Mouse (Mus musculus) myocyte (in vitro differentiated cells): ENCODE measurements around the gene Selp.

Source experiments
- CEBPB ChIP-seq: IDR thresholded peaks from 2 replicates; pipeline ENCODE4 v1.6.1; 2011; ENCODE audit warnings: mild to moderate bottlenecking, moderate library complexity; ENCODE audit not compliant: poor library complexity, insufficient read depth, severe bottlenecking
- E2F4 ChIP-seq: IDR thresholded peaks from one replicate; pipeline ENCODE4 v1.6.1; 2011; ENCODE audit warnings: mild to moderate bottlenecking, control low read depth, moderate library complexity; ENCODE audit not compliant: insufficient read depth
- MAX ChIP-seq: IDR thresholded peaks from one replicate; pipeline ENCODE4 v1.6.1; 2011; ENCODE audit warnings: low read depth, mild to moderate bottlenecking, control low read depth
- MYOD1 ChIP-seq, 3 experiments: IDR thresholded peaks; one replicate each; pipeline ENCODE4 v1.6.1; 2011; ENCODE audit warnings: control low read depth in 2 of 3, low read depth in 2 of 3, mild to moderate bottlenecking in 2 of 3, moderate library complexity in 1 of 3; ENCODE audit not compliant: insufficient read length in 2 of 3, control insufficient read depth in 1 of 3
- MYOG ChIP-seq, 3 experiments: IDR thresholded peaks; one replicate each; pipeline ENCODE4 v1.6.1; 2011; ENCODE audit warnings: control low read depth in 2 of 3, low read depth in 2 of 3, mild to moderate bottlenecking in 2 of 3; ENCODE audit not compliant: insufficient read length in 2 of 3, control insufficient read depth in 1 of 3, insufficient read depth in 1 of 3
- POLR2A ChIP-seq: IDR thresholded peaks from one replicate; pipeline ENCODE4 v1.6.1; 2011; ENCODE audit warnings: low read depth, mild to moderate bottlenecking, control low read depth, moderate library complexity; ENCODE audit not compliant: insufficient read length
- POLR2AphosphoS2 ChIP-seq: IDR thresholded peaks from one replicate; pipeline ENCODE4 v1.6.1; 2011; ENCODE audit warnings: low read depth, control low read depth; ENCODE audit not compliant: insufficient read length
- SRF ChIP-seq: IDR thresholded peaks from one replicate; pipeline ENCODE4 v1.6.1; 2011; ENCODE audit warnings: low read depth; ENCODE audit not compliant: control insufficient read depth, insufficient read length
- TCF12 ChIP-seq: IDR thresholded peaks from one replicate; pipeline ENCODE4 v1.6.1; 2011; ENCODE audit warnings: mild to moderate bottlenecking, control low read depth; ENCODE audit not compliant: poor library complexity, insufficient read depth, severe bottlenecking
- USF1 ChIP-seq: IDR thresholded peaks from one replicate; pipeline ENCODE4 v1.6.1; 2011; ENCODE audit warnings: low read depth, mild to moderate bottlenecking, control low read depth, moderate library complexity

DNA sequence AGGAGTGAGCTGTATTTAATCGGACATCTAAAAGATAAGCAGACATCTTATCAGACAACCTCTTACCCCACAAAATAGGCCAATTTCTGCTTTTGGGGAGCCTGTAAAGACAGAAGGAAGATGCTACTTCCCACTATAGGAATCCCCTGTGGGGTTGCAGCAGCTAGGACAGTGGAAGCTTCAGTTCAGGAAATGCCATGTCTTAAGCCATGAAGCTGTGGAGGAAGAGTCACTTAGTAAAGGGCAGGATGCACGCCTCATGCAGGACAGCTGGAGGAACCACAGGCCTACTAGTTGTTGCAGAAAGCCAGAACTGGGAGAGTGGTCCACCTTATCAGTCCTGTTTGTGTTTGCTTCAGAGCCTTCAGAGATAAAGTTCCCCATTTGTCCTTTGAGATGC lies 55.4 kb downstream of the Selp start:
- TF ChIP-seq POLR2AphosphoS2: no peak
- TF ChIP-seq CEBPB: no peak
- no peak for TF ChIP-seq MAX
- no peak for TF ChIP-seq MYOG (IDR thresholded peaks at IDR 0.05; ENCODE audit: control insufficient read depth in 1 of 3, insufficient read depth in 1 of 3, insufficient read length in 2 of 3, low read depth in 2 of 3)
- no peak for TF ChIP-seq USF1
- no peak for TF ChIP-seq POLR2A
- no peak for TF ChIP-seq SRF
- no peak for TF ChIP-seq MYOD1 (IDR thresholded peaks at IDR 0.05; ENCODE audit: control insufficient read depth in 1 of 3, insufficient read length in 2 of 3, low read depth in 2 of 3)
- no peak for TF ChIP-seq E2F4
- TF ChIP-seq TCF12: no peak
